Mouse (Mus musculus): ENCODE data around the gene Dcaf11.

DNA sequence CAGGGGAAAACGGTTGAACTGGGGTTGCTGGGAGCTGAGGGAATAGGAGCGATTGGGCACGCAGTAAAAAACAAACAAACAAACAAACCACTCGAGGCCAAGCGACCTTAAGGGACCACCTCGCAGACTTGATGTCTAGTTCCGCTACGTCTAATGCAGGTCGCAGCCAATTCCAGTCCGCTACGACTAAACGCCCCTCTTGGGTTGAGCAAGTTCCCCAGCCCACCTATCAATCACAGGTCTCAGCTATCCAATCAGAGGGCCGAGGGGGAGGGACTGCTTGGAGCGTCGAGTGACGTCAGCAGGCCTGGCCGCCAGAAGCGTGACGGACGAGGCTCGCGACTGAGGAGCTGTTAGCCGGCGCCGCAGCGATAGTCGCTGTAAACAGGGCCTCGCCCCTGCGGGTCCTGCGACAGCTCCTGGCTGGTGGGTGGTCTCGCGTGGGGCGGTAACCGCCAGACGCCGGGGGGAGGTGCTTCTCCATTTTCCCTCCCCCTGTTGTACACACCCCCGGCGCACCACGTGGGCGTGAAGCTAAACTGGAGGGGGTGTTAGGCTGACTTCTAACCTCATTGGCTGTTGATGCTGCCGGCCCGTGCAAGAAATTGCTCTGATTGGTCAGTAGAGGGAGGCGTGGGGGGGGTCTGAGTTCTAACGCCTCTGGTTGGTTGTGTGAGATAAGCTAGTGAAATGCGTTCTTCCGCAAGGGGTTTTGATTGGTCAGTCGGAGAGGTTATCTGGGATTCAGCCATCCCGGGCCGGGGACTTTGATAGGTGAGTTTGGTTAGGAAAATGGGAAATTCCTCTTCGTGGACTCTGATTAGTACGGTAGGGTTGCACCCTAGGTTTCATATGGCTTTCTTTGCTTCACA lies 632 bp downstream of the Dcaf11 start, which contains the start of gene A730061H03Rik:
- peak; percentile 31 for TF ChIP-seq CTCF (IDR thresholded peaks at IDR 0.05)
- TF ChIP-seq EP300 (IDR thresholded peaks at IDR 0.05): peak; percentile 92
